Mouse (Mus musculus) liver (tissue): Measurements from ENCODE around the gene Mrpl34.
"Not testable (repeated sequence)": the region's sequence is repeated elsewhere in the genome, so short reads cannot be mapped to it uniquely, and the experiment has no call there.

Source experiments
- DNase-seq: peaks from one replicate; pipeline ENCODE4 v3.0.0-alpha.2; 2020; ENCODE audit warnings: mixed read lengths

Gene Mrpl34

GRCm38 (mm10) chr8:71464513-71465500 lies at the start of gene Mrpl34:
Gene Mrpl34 (plus strand): TSS chr8:71464959.
- peak; percentile 98 for DNase-seq

- no peak for DNase-seq
These were observed 42.6 kb upstream of the Mrpl34 start for GRCm38 (mm10) chr8:71422121-71422520.

- DNase-seq = not testable (repeated sequence)
These were observed 31.8 kb upstream of the Mrpl34 start for GRCm38 (mm10) chr8:71432935-71433334.

- no peak for DNase-seq
These were observed 27.7 kb upstream of the Mrpl34 start for GRCm38 (mm10) chr8:71437041-71437440.

GRCm38 (mm10) chr8:71441404-71441803 lies 23.4 kb upstream of the Mrpl34 start:
- peak; percentile 49 for DNase-seq

GRCm38 (mm10) chr8:71445096-71445495 lies 19.7 kb upstream of the Mrpl34 start:
- DNase-seq = no peak

- no peak for DNase-seq
These were observed 13.4 kb upstream of the Mrpl34 start for GRCm38 (mm10) chr8:71451337-71451736.

GRCm38 (mm10) chr8:71451777-71452176 lies 13.0 kb upstream of the Mrpl34 start:
- DNase-seq = no peak

GRCm38 (mm10) chr8:71452669-71453068 lies 12.1 kb upstream of the Mrpl34 start:
- DNase-seq = no peak

GRCm38 (mm10) chr8:71454668-71455067 lies 10.1 kb upstream of the Mrpl34 start:
- DNase-seq = no peak

- peak; percentile 76 for DNase-seq
These were observed 7.9 kb upstream of the Mrpl34 start for GRCm38 (mm10) chr8:71456906-71457305.

- DNase-seq = no peak
These were observed 7.0 kb upstream of the Mrpl34 start for GRCm38 (mm10) chr8:71457659-71458270.

GRCm38 (mm10) chr8:71460716-71461115 lies 4.0 kb upstream of the Mrpl34 start:
- DNase-seq = no peak

- DNase-seq = no peak
These were observed 3.5 kb upstream of the Mrpl34 start for GRCm38 (mm10) chr8:71461152-71461840.

GRCm38 (mm10) chr8:71462191-71462590 lies 2.6 kb upstream of the Mrpl34 start:
- no peak for DNase-seq

- DNase-seq = peak; percentile 60
These were observed 2.0 kb upstream of the Mrpl34 start for GRCm38 (mm10) chr8:71462786-71463185.

- peak; percentile 99 for DNase-seq
These were observed 1.3 kb upstream of the Mrpl34 start, which contains the start of gene Abhd8 for GRCm38 (mm10) chr8:71463188-71464033. Gene Abhd8 (minus strand): TSS chr8:71463655.

- DNase-seq = no peak
These were observed 974 bp downstream of the Mrpl34 start for GRCm38 (mm10) chr8:71465733-71466132.

GRCm38 (mm10) chr8:71466198-71466597 lies 1.4 kb downstream of the Mrpl34 start:
- no peak for DNase-seq

GRCm38 (mm10) chr8:71467201-71467600 lies 2.4 kb downstream of the Mrpl34 start:
- no peak for DNase-seq

GRCm38 (mm10) chr8:71468001-71468400 lies 3.2 kb downstream of the Mrpl34 start:
- DNase-seq = no peak

GRCm38 (mm10) chr8:71468916-71469315 lies 4.2 kb downstream of the Mrpl34 start, which contains the start of gene Dda1:
Gene Dda1 (plus strand): TSS chr8:71469199.
- peak; percentile 98 for DNase-seq
